Mouse (Mus musculus) gastrocnemius, postnatal 14 days (tissue): Measurements from ENCODE around the gene Npc1l1. TPM values are rescaled to one million over a fixed set of nuclear protein-coding genes. Genes with fewer than 3 reads are reported as not detected.

ENCODE experiments used
- DNase-seq: peaks from one replicate; pipeline ENCODE4 v3.0.0; 2021; ENCODE audit warnings: mixed read lengths
- intact Hi-C: fragments of 180-260 bp; cut with DNase I; formaldehyde crosslinking; loops from one replicate; pipeline ENCODE4 v1.15.1; 2025; ENCODE audit warnings: low total_unique reads
- total RNA-seq, 2 experiments: library from RNA; stranded (reverse); gene quantifications; 2 replicates each; pipeline ENCODE4 v1.2.3; 2021

Npc1l1 gene
- total RNA-seq, 2 experiments from 2014 or later = 0.06 to 0.13 TPM

- intact Hi-C loops = no loop called here
These were observed 60.8 kb downstream of the Npc1l1 start for GRCm38 (mm10) chr11:6169041-6169663.

GRCm38 (mm10) chr11:6166351-6166750 lies 63.6 kb downstream of the Npc1l1 start:
- intact Hi-C loops = no loop called here
- DNase-seq = peak; percentile 11

More at GRCm38 (mm10) chr11:6169041-6169663, 60.8 kb downstream of the Npc1l1 start:
- no peak for DNase-seq

- intact Hi-C loops = no loop called here
- no peak for DNase-seq
These were observed 64.4 kb downstream of the Npc1l1 start for GRCm38 (mm10) chr11:6165391-6166081.

GRCm38 (mm10) chr11:6164781-6165180 lies 65.2 kb downstream of the Npc1l1 start:
- DNase-seq = no peak
- intact Hi-C loops = no loop called here

GRCm38 (mm10) chr11:6163706-6164105 lies 66.2 kb downstream of the Npc1l1 start:
- DNase-seq = no peak
- intact Hi-C loops = no loop called here

GRCm38 (mm10) chr11:6163062-6163461 lies 66.9 kb downstream of the Npc1l1 start:
- intact Hi-C loops = no loop called here
- DNase-seq = no peak

- intact Hi-C loops = no loop called here
These were observed 68.4 kb downstream of the Npc1l1 start for GRCm38 (mm10) chr11:6161549-6161948.

More at GRCm38 (mm10) chr11:6161549-6161948, 68.4 kb downstream of the Npc1l1 start:
- no peak for DNase-seq

Other genes starting within 250 kb of the Npc1l1 start
- gene Camk2b, start 163.8 kb downstream of the Npc1l1 start, total RNA-seq = 100 to 1,000 TPM; 169 to 170 TPM
- gene A730071L15Rik, start 30.1 kb downstream of the Npc1l1 start, total RNA-seq = under 1 TPM in 1 of 2 experiments, not detected in 1; 0.21 TPM
- 10 to 100 TPM; 54.4 to 57.1 TPM for gene Nudcd3, start 29.7 kb downstream of the Npc1l1 start, total RNA-seq
- gene Ddx56, start 37.6 kb upstream of the Npc1l1 start, total RNA-seq = 10 to 100 TPM; 26.8 to 31.4 TPM
- 10 to 100 TPM; 56.3 to 62.4 TPM for gene Tmed4, start 44.7 kb upstream of the Npc1l1 start, total RNA-seq
- gene Ogdh, start 61.5 kb upstream of the Npc1l1 start, total RNA-seq = 100 to 1,000 TPM; 497 to 603 TPM
- 10 to 100 TPM; 28.9 to 30.2 TPM for gene Zmiz2, start 158.9 kb upstream of the Npc1l1 start, total RNA-seq
- 100 to 1,000 TPM; 427 to 511 TPM for gene Ppia, start 185.3 kb upstream of the Npc1l1 start, total RNA-seq
- 10 to 100 TPM; 41.3 to 46.3 TPM for gene H2afv, start 214.3 kb upstream of the Npc1l1 start, total RNA-seq
- gene Purb, start 245.8 kb upstream of the Npc1l1 start, total RNA-seq = 10 to 100 TPM; 28.5 to 37.4 TPM